Mouse (Mus musculus) small intestine, adult 2 months (tissue): Measurements from ENCODE around the gene Dnajc15.

Experiments used
- CTCF ChIP-seq: fragments of 200-500 bp; IDR thresholded peaks from 2 replicates; pipeline ENCODE4 v1.5.1; 2012; ENCODE audit warnings: low read depth, mild to moderate bottlenecking, control low read depth, inconsistent platforms, low read length, moderate library complexity, mixed read lengths; ENCODE audit not compliant: insufficient replicate concordance, insufficient read length; ENCODE audit errors: extremely low read depth
- POLR2A ChIP-seq: fragments of 200-500 bp; IDR thresholded peaks from 2 replicates; pipeline ENCODE4 v1.6.1; 2012; ENCODE audit warnings: low read depth, mild to moderate bottlenecking, control low read depth, inconsistent platforms, low read length, moderate library complexity

GRCm38 (mm10) chr14:77796506-77796905 is 78.4 kb downstream of the Dnajc15 start:
- TF ChIP-seq POLR2A, result no peak
- TF ChIP-seq CTCF, result no peak
